Mouse (Mus musculus): ENCODE measurements around the gene Tnnc1.

Gene Tnnc1

DNA sequence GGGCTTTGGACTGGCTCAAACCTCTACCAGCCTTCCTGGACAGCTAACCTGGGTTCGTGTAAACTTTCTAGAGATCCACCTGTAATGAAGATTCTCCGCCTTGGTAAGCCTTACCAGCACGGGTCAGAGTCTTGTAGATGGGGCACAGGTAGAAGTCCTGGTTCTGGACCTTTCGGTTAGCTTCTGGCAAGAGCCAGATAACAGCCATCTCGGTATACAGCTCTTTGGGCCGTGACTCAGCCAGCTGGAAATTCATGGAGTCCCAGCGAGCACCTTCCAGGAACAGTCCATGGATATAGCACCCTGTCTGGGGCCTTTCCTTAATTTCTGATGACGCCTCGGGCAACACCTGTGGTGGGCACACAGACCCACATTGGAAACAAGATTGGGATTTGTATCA is 52.8 kb downstream of the Tnnc1 start:
- DNase-seq, result no peak

All from kidney, adult 9 months (tissue).